Mouse (Mus musculus): Measurements from ENCODE around the gene Gzmf.

DNA sequence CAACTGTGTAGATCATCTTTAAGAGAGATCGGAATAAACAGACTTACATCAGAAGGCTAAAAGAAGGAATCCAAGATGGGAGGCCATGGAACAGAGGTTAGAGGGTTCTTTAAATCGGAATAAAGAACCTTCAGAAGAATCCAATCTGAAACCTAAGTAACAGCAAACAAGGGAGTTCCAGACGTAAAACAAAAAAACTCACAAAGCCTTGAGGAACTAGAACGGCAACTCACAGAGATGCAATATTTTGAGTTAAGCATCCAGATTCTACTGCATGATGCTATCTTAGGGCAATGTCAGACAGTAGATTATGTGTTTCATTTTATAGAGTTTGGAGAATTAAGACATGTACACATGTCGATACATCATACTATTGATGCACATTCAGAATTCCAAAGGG is 36.7 kb downstream of the Gzmf start, which contains the start of gene Gzmn:
- TF ChIP-seq GATA1 (IDR thresholded peaks at IDR 0.05; ENCODE audit: low read length) (no peak), TAL1 (IDR thresholded peaks at IDR 0.05; ENCODE audit: low read length) (no peak)
